Mouse (Mus musculus) macrophage (primary cell): ENCODE data around the gene Ripk3. TPM values are rescaled to one million over a fixed set of nuclear protein-coding genes. Genes with fewer than 3 reads are reported as not detected.

Experiments used
- H3K27ac ChIP-seq: fragments of 350-480 bp; formaldehyde crosslinking; 2 replicates; pipeline ENCODE4 v1.9.0; 2021
- H3K36me3 ChIP-seq: fragments of 350-480 bp; formaldehyde crosslinking; 2 replicates; pipeline ENCODE4 v1.9.0; 2021; ENCODE audit errors: inconsistent target
- H3K4me3 ChIP-seq: fragments of 350-480 bp; formaldehyde crosslinking; 2 replicates; pipeline ENCODE4 v1.9.0; 2021; ENCODE audit errors: inconsistent target
- H3K79me2 ChIP-seq: fragments of 350-480 bp; formaldehyde crosslinking; 2 replicates; pipeline ENCODE4 v1.9.0; 2021; ENCODE audit errors: inconsistent target
- WGBS: methylation state at CpG from one replicate; pipeline ENCODE4 v1.1.7; 2026; ENCODE audit warnings: inconsistent platforms; ENCODE audit not compliant: missing documents; 5-methylcytosine and 5-hydroxymethylcytosine counted together
- polyA plus RNA-seq: library from polyadenylated mRNA; stranded (reverse); fragments of 250-400 nt; gene quantifications from 3 replicates; pipeline ENCODE4 v1.2.4, GENCODE M21; 2018; ENCODE audit warnings: inconsistent platforms

Ripk3 gene
- polyA plus RNA-seq, 1 experiment from 2014 or later: 11.7 TPM

- WGBS: 3% methylated on average over 43 of the region's 46 CpGs
- H3K27ac ChIP-seq: no peak within 1 kb of the TSS
- no peak within 1 kb of the TSS; the same call in 1 of the 2 replicates for H3K4me3 ChIP-seq
- H3K36me3 ChIP-seq: no peaks in the 10 kb centered on the region
- no peaks in the 10 kb centered on the region for H3K79me2 ChIP-seq
Measured at GRCm38 (mm10) chr14:55822991-55823762, 34.5 kb upstream of the Ripk3 start, which contains the start of gene Nfatc4. TSS of gene Nfatc4 (plus strand) at chr14:55823144.

GRCm38 (mm10) chr14:55822435-55822990 lies 33.8 kb upstream of the Ripk3 start:
- WGBS: 11% methylated on average over 13 of the region's 13 CpGs
- Histone ChIP-seq H3K36me3 (no peaks in the 10 kb centered on the region), H3K27ac (no peak overlapping the region), H3K79me2 (no peaks in the 10 kb centered on the region), H3K4me3 (no peak overlapping the region)

- H3K79me2 ChIP-seq: no peaks in the 10 kb centered on the region
- H3K4me3 ChIP-seq: no peak overlapping the region
- no peaks in the 10 kb centered on the region for H3K36me3 ChIP-seq
- no peak overlapping the region for H3K27ac ChIP-seq
- WGBS: 89% methylated on average over 9 of the region's 9 CpGs
Measured at GRCm38 (mm10) chr14:55820576-55820975, 31.9 kb upstream of the Ripk3 start.

GRCm38 (mm10) chr14:55819845-55820405 lies 31.3 kb upstream of the Ripk3 start:
- Histone ChIP-seq H3K79me2 (no peaks in the 10 kb centered on the region), H3K27ac (no peak overlapping the region), H3K36me3 (no peaks in the 10 kb centered on the region), H3K4me3 (no peak overlapping the region)
- WGBS: 83% methylated on average over 7 of the region's 7 CpGs

- Histone ChIP-seq H3K27ac (0 out of 2 replicates have a peak overlapping the region, but pooled peaks have one; percentile 8), H3K4me3 (peak overlapping the region; percentile 21; the same call in 1 of the 2 replicates), H3K79me2 (no peaks in the 10 kb centered on the region), H3K36me3 (no peaks in the 10 kb centered on the region)
- WGBS: 37% methylated on average over 13 of the region's 17 CpGs
Measured at GRCm38 (mm10) chr14:55815310-55815751, 26.7 kb upstream of the Ripk3 start.

- WGBS: 48% methylated on average over 16 of the region's 16 CpGs
- Histone ChIP-seq H3K4me3 (peak overlapping the region; percentile 21; the same call in 1 of the 2 replicates), H3K36me3 (no peaks in the 10 kb centered on the region), H3K27ac (0 out of 2 replicates have a peak overlapping the region, but pooled peaks have one; percentile 8), H3K79me2 (no peaks in the 10 kb centered on the region)
Measured at GRCm38 (mm10) chr14:55814885-55815284, 26.2 kb upstream of the Ripk3 start.

- Histone ChIP-seq H3K27ac (no peak overlapping the region), H3K4me3 (no peak overlapping the region), H3K36me3 (no peaks in the 10 kb centered on the region), H3K79me2 (no peaks in the 10 kb centered on the region)
- 55% methylated on average over 12 of the region's 15 CpGs for WGBS
Measured at GRCm38 (mm10) chr14:55795380-55796163, 6.9 kb upstream of the Ripk3 start.

- no peak overlapping the region for H3K4me3 ChIP-seq
- 60% methylated on average over 2 of the region's 2 CpGs for WGBS
- H3K36me3 ChIP-seq: no peaks in the 10 kb centered on the region
- H3K79me2 ChIP-seq: no peaks in the 10 kb centered on the region
- H3K27ac ChIP-seq: no peak overlapping the region
Measured at GRCm38 (mm10) chr14:55793946-55794345, 5.3 kb upstream of the Ripk3 start.

GRCm38 (mm10) chr14:55793461-55793860 lies 4.8 kb upstream of the Ripk3 start:
- H3K36me3 ChIP-seq: no peaks in the 10 kb centered on the region
- WGBS: 88% methylated on average over 1 of the region's 2 CpGs
- no peak overlapping the region for H3K4me3 ChIP-seq
- H3K79me2 ChIP-seq: no peaks in the 10 kb centered on the region
- no peak overlapping the region for H3K27ac ChIP-seq

GRCm38 (mm10) chr14:55787731-55788130 lies 934 bp downstream of the Ripk3 start:
- Histone ChIP-seq H3K79me2 (no peaks in the 10 kb centered on the region), H3K27ac (no peak overlapping the region), H3K36me3 (no peaks in the 10 kb centered on the region), H3K4me3 (peak overlapping the region; percentile 73)
- WGBS: 59% methylated on average over 11 of the region's 11 CpGs

- Histone ChIP-seq H3K27ac (no peak overlapping the region), H3K4me3 (no peak overlapping the region), H3K36me3 (no peaks in the 10 kb centered on the region), H3K79me2 (no peaks in the 10 kb centered on the region)
- 92% methylated on average over 6 of the region's 6 CpGs for WGBS
Measured at GRCm38 (mm10) chr14:55785195-55785594, 3.5 kb downstream of the Ripk3 start.

GRCm38 (mm10) chr14:55783958-55784235 lies 4.8 kb downstream of the Ripk3 start, which contains the start of gene Adcy4:
TSS of gene Adcy4 (minus strand) at chr14:55784095.
- H3K79me2 ChIP-seq: no peaks in the 10 kb centered on the region
- H3K4me3 ChIP-seq: no peak within 1 kb of the TSS
- H3K27ac ChIP-seq: no peak within 1 kb of the TSS
- 61% methylated on average over 13 of the region's 13 CpGs for WGBS
- H3K36me3 ChIP-seq: no peaks in the 10 kb centered on the region

- H3K79me2 ChIP-seq: no peaks in the 10 kb centered on the region
- 45% methylated on average over 30 of the region's 31 CpGs for WGBS
- no peaks in the 10 kb centered on the region for H3K36me3 ChIP-seq
- H3K4me3 ChIP-seq: no peak overlapping the region
- no peak overlapping the region for H3K27ac ChIP-seq
Measured at GRCm38 (mm10) chr14:55783171-55783957, 5.3 kb downstream of the Ripk3 start.
